Mouse (Mus musculus): ENCODE measurements around the gene Lrrk1. TPM values are rescaled to one million over a fixed set of nuclear protein-coding genes. Genes with fewer than 3 reads are reported as not detected.

Gene Lrrk1
- polyA plus RNA-seq, 1 experiment from 2014 or later, result 3.0 TPM

DNA sequence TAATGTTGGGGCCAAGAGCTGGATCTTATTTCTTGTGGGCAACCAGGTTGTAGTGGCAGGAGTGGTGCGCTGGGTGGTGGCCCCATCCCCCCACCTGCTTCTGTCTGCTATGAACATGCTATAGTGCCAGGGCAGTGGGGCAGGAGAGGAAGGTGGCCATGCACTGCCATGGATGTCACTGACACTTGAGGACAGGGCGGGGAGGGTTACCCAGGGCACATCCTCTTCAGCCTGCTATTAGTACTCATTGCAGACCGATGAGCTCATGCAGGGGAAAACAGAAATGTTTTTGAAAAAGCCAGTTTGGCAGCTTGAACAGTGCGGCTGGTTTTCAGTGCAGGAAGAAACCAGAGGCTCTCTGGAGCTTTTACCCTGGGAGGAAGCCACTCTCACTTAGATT is 28.7 kb upstream of the Lrrk1 start:
- Histone ChIP-seq H3K4me1 (ENCODE audit: insufficient read depth) (no peaks in the 10 kb centered on the region), H3K27me3 (ENCODE audit: insufficient read depth, low read length) (no peaks in the 10 kb centered on the region), H3K4me2 (ENCODE audit: low read depth, low read length) (no peak overlapping the region), H3K27ac (ENCODE audit: low read depth) (no peak overlapping the region), H3K9me3 (ENCODE audit: low read length) (no peaks in the 10 kb centered on the region), H3K36me3 (replicated peaks; ENCODE audit: insufficient read depth, low read length) (no peaks in the 10 kb centered on the region), H3K4me3 (ENCODE audit: low read depth, low read length) (no peak overlapping the region), H3K9ac (replicated peaks) (no peak overlapping the region)
- WGBS (ENCODE audit: insufficient replicate concordance), result 73% methylated on average over 4 of the region's 4 CpGs
- no peak for ATAC-seq
- DNase-seq, result no peak
- TF ChIP-seq EP300 (IDR thresholded peaks at IDR 0.05; ENCODE audit: low read depth), result no peak
- TF ChIP-seq CTCF (IDR thresholded peaks at IDR 0.05; ENCODE audit: low read depth), result no peak

DNA sequence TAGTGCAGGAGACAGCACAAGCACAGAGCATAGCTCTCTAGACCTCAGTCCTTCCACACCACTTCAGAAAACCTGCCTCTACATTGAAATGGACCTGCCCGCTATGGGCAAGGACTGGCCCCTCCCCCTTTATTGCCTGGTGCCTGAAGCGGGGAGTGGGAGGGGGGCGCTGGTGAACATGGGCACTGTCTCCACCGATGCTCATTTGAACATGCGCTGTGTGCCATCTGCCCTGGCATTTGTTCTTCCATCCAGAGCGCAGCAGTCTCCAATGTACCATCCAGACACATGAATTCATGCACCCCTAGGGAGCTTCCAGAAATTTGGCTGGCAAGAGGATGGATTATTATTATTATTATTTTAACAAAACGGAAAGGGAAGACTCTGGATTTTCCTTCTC is 24.9 kb upstream of the Lrrk1 start:
- Histone ChIP-seq H3K4me3 (ENCODE audit: low read depth, low read length) (no peak overlapping the region), H3K4me2 (ENCODE audit: low read depth, low read length) (no peak overlapping the region), H3K4me1 (ENCODE audit: insufficient read depth) (no peaks in the 10 kb centered on the region), H3K27ac (ENCODE audit: low read depth) (no peak overlapping the region), H3K9ac (replicated peaks) (no peak overlapping the region), H3K36me3 (replicated peaks; ENCODE audit: insufficient read depth, low read length) (no peaks in the 10 kb centered on the region), H3K9me3 (ENCODE audit: low read length) (no peaks in the 10 kb centered on the region), H3K27me3 (ENCODE audit: insufficient read depth, low read length) (no peaks in the 10 kb centered on the region)
- 82% methylated on average over 7 of the region's 7 CpGs for WGBS (ENCODE audit: insufficient replicate concordance)
- no peak for TF ChIP-seq EP300 (IDR thresholded peaks at IDR 0.05; ENCODE audit: low read depth)
- TF ChIP-seq CTCF (IDR thresholded peaks at IDR 0.05; ENCODE audit: low read depth), result no peak
- DNase-seq (no peak), ATAC-seq (no peak)

DNA sequence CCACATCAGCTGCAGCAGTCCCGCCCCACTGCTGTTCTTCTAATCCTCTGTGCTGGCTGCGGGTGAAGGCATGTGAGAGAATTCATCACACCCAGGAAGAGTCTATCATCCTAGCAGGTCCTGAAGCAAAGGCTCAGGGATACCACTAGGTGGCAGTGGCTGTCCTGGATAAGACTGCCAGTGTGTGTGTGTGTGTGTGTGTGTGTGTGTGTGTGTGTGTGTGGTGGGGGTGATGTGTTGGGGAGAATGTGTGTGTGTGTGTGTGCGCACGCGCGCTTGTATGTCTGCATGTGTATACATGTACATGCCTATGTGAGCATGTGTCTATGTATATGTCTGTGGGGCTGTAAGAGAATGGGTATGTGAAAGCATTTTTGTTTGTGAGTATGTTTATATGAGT is 21.3 kb upstream of the Lrrk1 start:
- 68% methylated on average over 6 of the region's 6 CpGs for WGBS (ENCODE audit: insufficient replicate concordance)
- peak; percentile 45; the same call in 1 of the 2 replicates for ATAC-seq

DNA sequence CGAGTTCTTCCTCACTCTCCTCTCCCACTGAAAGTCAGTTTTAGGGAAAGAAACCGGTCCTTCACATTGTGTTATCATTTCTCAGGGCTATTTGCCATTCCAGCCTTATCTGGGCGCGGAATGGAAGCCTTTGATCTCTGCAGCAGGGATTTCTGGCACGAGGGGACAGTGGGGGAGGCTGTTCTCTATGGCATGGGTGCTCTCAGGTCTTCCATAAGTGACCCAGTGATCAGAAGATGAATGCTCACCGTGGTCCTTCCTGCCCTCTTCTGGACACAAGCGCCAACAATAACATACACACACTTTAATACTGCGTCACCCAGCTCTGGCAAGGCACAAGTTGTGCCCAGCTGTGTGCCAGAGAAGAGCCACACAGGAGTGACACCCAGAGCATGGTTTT is 18.8 kb upstream of the Lrrk1 start:
- no peak overlapping the region for H3K9ac ChIP-seq (replicated peaks)
- H3K9me3 ChIP-seq (ENCODE audit: low read length), result no peaks in the 10 kb centered on the region
- ATAC-seq, result no peak
- DNase-seq, result no peak
- TF ChIP-seq CTCF (IDR thresholded peaks at IDR 0.05; ENCODE audit: low read depth) (no peak), EP300 (IDR thresholded peaks at IDR 0.05; ENCODE audit: low read depth) (no peak)
- no peaks in the 10 kb centered on the region for H3K27me3 ChIP-seq (ENCODE audit: insufficient read depth, low read length)
- no peak overlapping the region for H3K4me3 ChIP-seq (ENCODE audit: low read depth, low read length)
- no peak overlapping the region for H3K4me2 ChIP-seq (ENCODE audit: low read depth, low read length)
- 59% methylated on average over 8 of the region's 8 CpGs for WGBS (ENCODE audit: insufficient replicate concordance)
- no peaks in the 10 kb centered on the region for H3K36me3 ChIP-seq (replicated peaks; ENCODE audit: insufficient read depth, low read length)
- H3K27ac ChIP-seq (ENCODE audit: low read depth), result no peak overlapping the region
- no peaks in the 10 kb centered on the region for H3K4me1 ChIP-seq (ENCODE audit: insufficient read depth)

More for the DNA sequence above, 21.3 kb upstream of the Lrrk1 start:
- H3K27ac ChIP-seq (ENCODE audit: low read depth), result no peak overlapping the region
- H3K9me3 ChIP-seq (ENCODE audit: low read length), result no peaks in the 10 kb centered on the region
- H3K9ac ChIP-seq (replicated peaks), result no peak overlapping the region
- H3K27me3 ChIP-seq (ENCODE audit: insufficient read depth, low read length), result no peaks in the 10 kb centered on the region
- peak; percentile 34 for DNase-seq
- TF ChIP-seq EP300 (IDR thresholded peaks at IDR 0.05; ENCODE audit: low read depth), result no peak
- peak; percentile 79 for TF ChIP-seq CTCF (IDR thresholded peaks at IDR 0.05; ENCODE audit: low read depth)
- H3K4me3 ChIP-seq (ENCODE audit: low read depth, low read length), result no peak overlapping the region
- no peak overlapping the region for H3K4me2 ChIP-seq (ENCODE audit: low read depth, low read length)
- no peaks in the 10 kb centered on the region for H3K4me1 ChIP-seq (ENCODE audit: insufficient read depth)
- H3K36me3 ChIP-seq (replicated peaks; ENCODE audit: insufficient read depth, low read length), result no peaks in the 10 kb centered on the region

DNA sequence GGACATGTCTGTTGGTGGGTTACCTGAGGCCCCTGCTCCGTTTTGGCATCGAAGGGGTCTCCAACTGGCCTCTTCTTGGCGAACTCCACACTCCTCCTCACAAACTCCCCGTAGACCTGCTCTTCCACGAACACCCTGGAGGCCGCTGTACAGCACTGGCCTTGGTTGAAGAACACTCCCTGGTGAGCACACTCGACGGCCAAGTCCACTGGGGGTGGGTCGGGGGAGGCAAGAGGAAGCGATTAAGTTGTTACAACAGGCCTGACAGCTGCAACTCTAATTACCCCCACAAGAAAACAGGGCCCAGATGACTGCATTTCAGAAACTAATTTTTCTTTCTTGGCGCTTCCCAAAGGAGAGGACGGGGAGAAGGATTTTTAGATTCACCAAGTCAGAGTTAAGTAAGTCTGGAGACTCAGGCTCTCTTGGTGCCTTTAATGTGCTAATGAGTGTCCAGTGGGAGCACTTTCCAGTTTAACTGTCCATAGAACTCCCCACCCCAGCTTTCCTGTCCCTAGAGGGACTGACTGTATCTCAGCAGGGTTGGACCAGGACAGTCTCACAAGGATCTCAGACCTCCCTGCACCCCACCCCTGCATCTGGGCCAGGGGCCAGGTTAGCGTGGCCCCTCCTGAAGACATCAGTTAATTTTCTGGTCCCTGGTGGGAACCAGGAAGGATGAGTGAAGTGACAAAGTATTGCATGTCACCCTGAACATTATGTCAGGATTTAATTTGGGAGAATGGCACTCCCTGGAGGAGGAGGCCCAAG is 18.0 kb upstream of the Lrrk1 start:
- no peak for DNase-seq
- no peak for TF ChIP-seq EP300 (IDR thresholded peaks at IDR 0.05; ENCODE audit: low read depth)
- no peak for TF ChIP-seq CTCF (IDR thresholded peaks at IDR 0.05; ENCODE audit: low read depth)
- Histone ChIP-seq H3K4me1 (ENCODE audit: insufficient read depth) (no peaks in the 10 kb centered on the region), H3K27ac (ENCODE audit: low read depth) (no peak overlapping the region), H3K9ac (replicated peaks) (no peak overlapping the region), H3K4me2 (ENCODE audit: low read depth, low read length) (no peak overlapping the region), H3K27me3 (ENCODE audit: insufficient read depth, low read length) (no peaks in the 10 kb centered on the region), H3K4me3 (ENCODE audit: low read depth, low read length) (no peak overlapping the region), H3K9me3 (ENCODE audit: low read length) (no peaks in the 10 kb centered on the region), H3K36me3 (replicated peaks; ENCODE audit: insufficient read depth, low read length) (no peaks in the 10 kb centered on the region)
- 59% methylated on average over 13 of the region's 13 CpGs for WGBS (ENCODE audit: insufficient replicate concordance)
- no peak for ATAC-seq

DNA sequence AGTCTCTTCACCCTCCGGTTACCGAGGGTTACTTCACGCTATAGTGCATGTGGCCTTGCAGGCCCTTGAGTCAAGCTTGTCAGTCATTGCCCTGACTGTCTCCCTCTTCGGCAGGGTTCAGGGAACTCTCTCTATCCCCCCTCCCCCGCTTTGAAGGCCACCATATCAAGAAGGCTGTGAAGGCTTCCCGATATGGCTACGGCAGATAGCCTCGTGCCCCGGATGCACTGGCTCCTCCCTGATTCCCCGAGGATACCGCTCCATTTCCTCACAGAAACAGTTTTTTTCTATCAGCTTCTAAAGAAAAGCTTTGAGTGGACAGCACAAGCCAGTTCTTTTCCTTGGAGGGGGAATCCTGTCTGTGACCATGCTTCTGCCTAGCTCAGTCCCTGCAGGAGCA is 17.4 kb upstream of the Lrrk1 start:
- H3K9ac ChIP-seq (replicated peaks), result no peak overlapping the region
- no peak for ATAC-seq
- TF ChIP-seq CTCF (IDR thresholded peaks at IDR 0.05; ENCODE audit: low read depth) (no peak), EP300 (IDR thresholded peaks at IDR 0.05; ENCODE audit: low read depth) (no peak)
- H3K27ac ChIP-seq (ENCODE audit: low read depth), result no peak overlapping the region
- H3K9me3 ChIP-seq (ENCODE audit: low read length), result no peaks in the 10 kb centered on the region
- H3K4me1 ChIP-seq (ENCODE audit: insufficient read depth), result no peaks in the 10 kb centered on the region
- WGBS (ENCODE audit: insufficient replicate concordance), result 48% methylated on average over 11 of the region's 11 CpGs
- H3K27me3 ChIP-seq (ENCODE audit: insufficient read depth, low read length), result no peaks in the 10 kb centered on the region
- no peak overlapping the region for H3K4me2 ChIP-seq (ENCODE audit: low read depth, low read length)
- H3K4me3 ChIP-seq (ENCODE audit: low read depth, low read length), result no peak overlapping the region
- no peaks in the 10 kb centered on the region for H3K36me3 ChIP-seq (replicated peaks; ENCODE audit: insufficient read depth, low read length)
- no peak for DNase-seq

Data from liver, postnatal 0 days (tissue).